ENCODE assay signal across 8 mouse cellular contexts in the genomic region with DNA sequence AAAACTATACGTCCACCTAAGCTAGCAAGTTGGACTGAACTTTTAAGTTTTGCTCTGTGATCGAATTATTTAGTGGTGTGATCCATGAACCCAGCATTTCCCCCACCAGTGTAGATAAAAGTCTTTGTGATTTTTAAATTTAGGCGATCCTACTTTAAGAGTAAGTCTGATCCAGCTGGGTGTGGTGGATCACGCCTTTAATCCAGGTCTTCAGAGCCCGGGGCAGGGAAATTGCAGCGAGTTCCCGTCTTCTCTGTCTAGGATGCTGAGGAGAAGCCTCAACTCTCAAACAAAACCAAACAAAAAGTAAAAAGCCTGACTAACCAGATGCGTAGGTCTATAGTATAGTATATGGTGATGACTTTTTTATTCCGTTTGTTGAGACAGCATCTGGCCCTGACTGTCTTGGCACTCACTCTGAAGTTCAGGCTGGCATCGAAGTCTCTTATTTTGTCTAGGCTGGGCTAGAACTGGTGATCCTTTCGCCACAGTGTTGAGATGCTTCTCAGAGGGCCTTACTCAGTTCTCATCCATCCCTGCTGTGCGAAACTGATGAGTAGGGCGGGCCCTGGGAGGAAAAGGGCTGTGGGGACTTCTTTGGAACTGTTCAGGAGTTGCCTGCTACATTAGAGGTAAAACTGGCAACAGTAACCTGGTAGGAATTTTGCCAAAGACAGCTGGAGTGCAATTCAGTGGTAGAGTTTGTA. TPM values are rescaled to one million over a fixed set of nuclear protein-coding genes. Genes with fewer than 3 reads are reported as not detected.
A peak's percentile ranks its signal among the peaks of the same experiment; 100 is the strongest.
DNase-seq lines count a peak whose midpoint lies in the region; ATAC-seq lines count a peak whose summit lies in the region.

No protein-coding gene starts in this region.

- DNase-seq in kidney, postnatal 4 days, result no peak
- no peak for DNase-seq in embryonic facial prominence, embryonic 10.5 days (ENCODE audit: low spot score)
- DNase-seq in left cerebral cortex, postnatal 25 days (ENCODE audit: low spot score in 2 of 2), result no peak
- no peak for DNase-seq in gastrocnemius, adult 8-10 months (ENCODE audit: low spot score in 2 of 2)
- no peak for DNase-seq in gastrocnemius, postnatal 4 days (ENCODE audit: low spot score in 2 of 2)

- peak overlapping the region; percentile 64; the same call in 1 of the 2 replicates for H3K27ac ChIP-seq in kidney, embryonic 15.5 days
- peak overlapping the region; percentile 87 for H3K27ac ChIP-seq in embryonic facial prominence, embryonic 10.5 days (replicated peaks)
- no peak overlapping the region for H3K27ac ChIP-seq in hindbrain, embryonic 15.5 days (replicated peaks)
- no peak overlapping the region for H3K27ac ChIP-seq in midbrain, embryonic 15.5 days

- no peaks in the 10 kb centered on the region; the same call in 1 of the 2 replicates for H3K27me3 ChIP-seq in kidney, embryonic 15.5 days
- H3K27me3 ChIP-seq in embryonic facial prominence, embryonic 10.5 days (replicated peaks; ENCODE audit: low read depth, poor library complexity, severe bottlenecking), result peaks cover 43% of the 10 kb centered on the region
- peaks cover 10% of the 10 kb centered on the region; the same call in 1 of the 2 replicates for H3K27me3 ChIP-seq in hindbrain, embryonic 15.5 days
- peaks cover 20% of the 10 kb centered on the region for H3K27me3 ChIP-seq in midbrain, embryonic 15.5 days (replicated peaks)

- peak overlapping the region; percentile 70 for H3K4me3 ChIP-seq in kidney, embryonic 15.5 days (replicated peaks)
- peak overlapping the region; percentile 78 for H3K4me3 ChIP-seq in embryonic facial prominence, embryonic 10.5 days
- H3K4me3 ChIP-seq in hindbrain, embryonic 15.5 days, result peak overlapping the region; percentile 76
- H3K4me3 ChIP-seq in midbrain, embryonic 15.5 days, result peak overlapping the region; percentile 55

- ATAC-seq in kidney, embryonic 15.5 days (replicated peaks; ENCODE audit: low FRiP score), result no peak
- no peak for ATAC-seq in hindbrain, embryonic 15.5 days (ENCODE audit: low FRiP score, low read depth)
- peak; percentile 8; the same call in 1 of the 2 replicates for ATAC-seq in midbrain, embryonic 15.5 days (replicated peaks)

- H3K9ac ChIP-seq in kidney, embryonic 15.5 days, result peak overlapping the region; percentile 63
- H3K9ac ChIP-seq in hindbrain, embryonic 15.5 days, result peak overlapping the region; percentile 64; the same call in 1 of the 2 replicates
- H3K9ac ChIP-seq in midbrain, embryonic 15.5 days, result peak overlapping the region; percentile 53

- intact Hi-C loops in left cerebral cortex, postnatal 25 days (cut with DNase I), result no loop called here

- no peaks in the 10 kb centered on the region for H3K36me3 ChIP-seq in kidney, embryonic 15.5 days
- H3K36me3 ChIP-seq in embryonic facial prominence, embryonic 10.5 days (replicated peaks), result no peaks in the 10 kb centered on the region
- no peaks in the 10 kb centered on the region for H3K36me3 ChIP-seq in hindbrain, embryonic 15.5 days
- H3K36me3 ChIP-seq in midbrain, embryonic 15.5 days (replicated peaks), result no peaks in the 10 kb centered on the region

- peak overlapping the region; percentile 92 for H3K4me2 ChIP-seq in kidney, embryonic 15.5 days
- H3K4me2 ChIP-seq in hindbrain, embryonic 15.5 days, result peak overlapping the region; percentile 98
- H3K4me2 ChIP-seq in midbrain, embryonic 15.5 days, result peak overlapping the region; percentile 85

- H3K4me1 ChIP-seq in kidney, embryonic 15.5 days, result peaks cover 22% of the 10 kb centered on the region
- H3K4me1 ChIP-seq in embryonic facial prominence, embryonic 10.5 days, result peaks cover 16% of the 10 kb centered on the region; the same call in 1 of the 2 replicates
- H3K4me1 ChIP-seq in hindbrain, embryonic 15.5 days (replicated peaks), result peaks cover 3% of the 10 kb centered on the region
- peaks cover 8% of the 10 kb centered on the region for H3K4me1 ChIP-seq in midbrain, embryonic 15.5 days

- WGBS in kidney, embryonic 15.5 days, result 32% methylated on average over 13 of the region's 13 CpGs
- 29% methylated on average over 13 of the region's 13 CpGs for WGBS in embryonic facial prominence, embryonic 10.5 days
- 30% methylated on average over 13 of the region's 13 CpGs for WGBS in hindbrain, embryonic 15.5 days
- 30% methylated on average over 13 of the region's 13 CpGs for WGBS in midbrain, embryonic 15.5 days

- no peaks in the 10 kb centered on the region for H3K9me3 ChIP-seq in kidney, embryonic 15.5 days (replicated peaks)
- no peaks in the 10 kb centered on the region for H3K9me3 ChIP-seq in embryonic facial prominence, embryonic 10.5 days
- H3K9me3 ChIP-seq in hindbrain, embryonic 15.5 days, result no peaks in the 10 kb centered on the region
- no peaks in the 10 kb centered on the region for H3K9me3 ChIP-seq in midbrain, embryonic 15.5 days

RNA-seq across cellular contexts. Expression of a gene that starts 0.8 kb away (rescaled TPM):
- polyA plus RNA-seq in kidney, embryonic 15.5 days (2015; fragmentation: Nextera tagmentation; extraction: Ambion mirVana), result 26.2 and 30.7 TPM in 2 replicates
- polyA plus RNA-seq in embryonic facial prominence, embryonic 10.5 days (2016; fragmentation: Nextera tagmentation; extraction: Ambion mirVana), result 6.3 and 7.6 TPM in 2 replicates
- 2.6 and 2.9 TPM in 2 replicates for polyA plus RNA-seq in hindbrain, embryonic 15.5 days (2015; fragmentation: Nextera tagmentation; extraction: Ambion mirVana)
- 2.5 and 2.7 TPM in 2 replicates for polyA plus RNA-seq in midbrain, embryonic 15.5 days (2015; fragmentation: Nextera tagmentation; extraction: Ambion mirVana)
- under 1 TPM; 0.62 to 0.89 TPM for total RNA-seq in left cerebral cortex, postnatal 25 days (2021)
- 1 to 10 TPM in 2 of 4 experiments, under 1 TPM in 2; 0.80 to 2.8 (median 1.1) TPM for total RNA-seq in gastrocnemius, adult 8-10 months (2022)
- total RNA-seq in gastrocnemius, postnatal 4 days (2021), result 1 to 10 TPM; 6.8 to 8.2 TPM

Comparison
In these comparisons a context has a peak if more than half of its experiments do, and no peak if none do; other contexts are left out.
1. H3K27ac ChIP-seq: peak in kidney, embryonic 15.5 days (single experiment) and embryonic facial prominence, embryonic 10.5 days (single experiment); none in hindbrain, embryonic 15.5 days (single experiment) and midbrain, embryonic 15.5 days (single experiment).
2. Peak in every context shown above with its lines, with median percentiles within 50 percentile points of each other: H3K4me2 ChIP-seq, H3K4me3 ChIP-seq and H3K9ac ChIP-seq.